10 mouse cellular contexts compared by ENCODE assay signal in the genomic region with DNA sequence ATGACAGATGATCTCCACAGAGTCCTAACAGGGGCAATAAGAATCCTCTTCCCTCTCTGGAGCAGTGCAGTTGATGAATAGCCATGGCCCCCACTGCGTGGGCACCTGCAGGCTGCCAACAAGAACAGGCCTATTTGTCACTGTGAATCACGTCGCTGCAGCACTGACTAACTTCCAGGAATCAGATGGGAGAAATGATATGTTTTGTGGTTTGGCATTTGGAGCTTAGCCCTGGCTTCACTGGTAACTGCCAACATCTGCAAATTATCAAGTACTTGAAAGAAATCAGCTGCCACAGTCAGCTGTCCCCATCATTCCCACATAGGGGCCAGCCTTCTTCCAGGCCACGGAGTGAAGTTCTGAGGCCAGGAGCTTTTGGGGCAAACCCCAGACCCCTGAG.
DNase-seq lines count a peak whose midpoint lies in the region; ATAC-seq and TF ChIP-seq lines count a peak whose summit lies in the region.
"Had no signal": no experiment of that assay in that cellular context is flagged by ENCODE, and none has a peak within 500 bp of the region (broad histone marks: within the 10 kb centered on the region; RNA-seq: fewer than 3 reads in every experiment).

No protein-coding gene starts in this region.

- peaks cover 8% of the 10 kb centered on the region for H3K4me1 ChIP-seq in heart, adult 2 months (ENCODE audit: control insufficient read depth, insufficient read depth, low read length)
- H3K4me1 ChIP-seq in hindbrain, embryonic 16.5 days (ENCODE audit: control insufficient read depth, insufficient read depth, low read depth, low read length) = peaks cover 14% of the 10 kb centered on the region
- H3K4me1 ChIP-seq in intestine, postnatal 0 days (replicated peaks; ENCODE audit: control insufficient read depth, insufficient read depth, low read length) = peaks cover 11% of the 10 kb centered on the region

- TF ChIP-seq POLR2A in heart, adult 2 months (IDR thresholded peaks at IDR 0.05; ENCODE audit: insufficient read depth, low read depth, low read length) = no peak

- TF ChIP-seq EP300 in heart, adult 2 months (IDR thresholded peaks at IDR 0.05; ENCODE audit: insufficient read depth, low read depth, low read length) = no peak

- WGBS in heart, adult 2 months = 66% methylated on average over 4 of the region's 4 CpGs
- WGBS in hindbrain, embryonic 16.5 days = 63% methylated on average over 4 of the region's 4 CpGs
- 58% methylated on average over 4 of the region's 4 CpGs for WGBS in intestine, postnatal 0 days

- no peak overlapping the region for H3K9ac ChIP-seq in heart, adult 2 months (ENCODE audit: low read depth, low read length)
- H3K9ac ChIP-seq in hindbrain, embryonic 16.5 days (ENCODE audit: low read depth, low read length) = no peak overlapping the region
- H3K9ac ChIP-seq in intestine, postnatal 0 days (ENCODE audit: low read depth, low read length) = no peak overlapping the region

- no peaks in the 10 kb centered on the region for H3K27me3 ChIP-seq in heart, adult 2 months (ENCODE audit: control insufficient read depth, insufficient read depth, low read length)
- no peaks in the 10 kb centered on the region for H3K27me3 ChIP-seq in hindbrain, embryonic 16.5 days (replicated peaks; ENCODE audit: control insufficient read depth, insufficient read depth, low read length)
- H3K27me3 ChIP-seq in intestine, postnatal 0 days (replicated peaks; ENCODE audit: control insufficient read depth, insufficient read depth, low read length) = no peaks in the 10 kb centered on the region

- no peak overlapping the region for H3K4me2 ChIP-seq in hindbrain, embryonic 16.5 days (ENCODE audit: low read length)
- no peak overlapping the region for H3K4me2 ChIP-seq in intestine, postnatal 0 days (replicated peaks; ENCODE audit: low read depth)

- no peaks in the 10 kb centered on the region for H3K79me2 ChIP-seq in heart, adult 2 months (replicated peaks; ENCODE audit: control insufficient read depth, insufficient read depth, low read length)

- DNase-seq in heart, adult 11 months = peak; percentile 92
- no peak for DNase-seq in heart, adult 2 months
- DNase-seq in 3T3-L1 (ENCODE audit: low read depth, low spot score) = peak; percentile 98
- DNase-seq in adrenal gland, postnatal 14 days = peak; percentile 63
- no peak for DNase-seq in spleen, postnatal 36 days (ENCODE audit: low spot score in 2 of 2)
- DNase-seq in left cerebral cortex, adult 11 months (ENCODE audit: low spot score) = no peak

- no peak overlapping the region for H3K27ac ChIP-seq in heart, adult 2 months
- H3K27ac ChIP-seq in hindbrain, embryonic 16.5 days (ENCODE audit: low read depth, low read length) = no peak overlapping the region
- H3K27ac ChIP-seq in intestine, postnatal 0 days (ENCODE audit: low read depth, low read length) = no peak overlapping the region

- no peaks in the 10 kb centered on the region for H3K9me3 ChIP-seq in hindbrain, embryonic 16.5 days (ENCODE audit: control insufficient read depth, low read length)
- no peaks in the 10 kb centered on the region for H3K9me3 ChIP-seq in intestine, postnatal 0 days (ENCODE audit: control insufficient read depth)
- H3K9me3 ChIP-seq: G1E had no signal

- no peaks in the 10 kb centered on the region for H3K36me3 ChIP-seq in heart, adult 2 months (ENCODE audit: control insufficient read depth, insufficient read depth, low read length)
- no peaks in the 10 kb centered on the region for H3K36me3 ChIP-seq in hindbrain, embryonic 16.5 days (ENCODE audit: control insufficient read depth, insufficient read depth, low read length)
- H3K36me3 ChIP-seq in intestine, postnatal 0 days (ENCODE audit: control insufficient read depth, insufficient read depth) = no peaks in the 10 kb centered on the region
- H3K36me3 ChIP-seq: G1E had no signal

- peak; percentile 59; the same call in 1 of the 2 replicates for ATAC-seq in hindbrain, embryonic 16.5 days
- ATAC-seq in intestine, postnatal 0 days = no peak

- intact Hi-C loops in heart, adult 2 months (cut with DNase I) = no loop called here

- H3K4me3 ChIP-seq in heart, adult 2 months = no peak overlapping the region
- H3K4me3 ChIP-seq in hindbrain, embryonic 16.5 days (ENCODE audit: low read length) = no peak overlapping the region
- H3K4me3 ChIP-seq in intestine, postnatal 0 days (ENCODE audit: low read depth, low read length) = no peak overlapping the region
- H3K4me3 ChIP-seq: megakaryocyte, embryonic 14.5 days had no signal

- no peak for TF ChIP-seq CTCF in heart, adult 2 months (IDR thresholded peaks at IDR 0.05)
- TF ChIP-seq CTCF in intestine, postnatal 0 days (IDR thresholded peaks at IDR 0.05; ENCODE audit: low read depth) = no peak

Comparison
In these comparisons a context has a peak if more than half of its experiments do, and no peak if none do; other contexts are left out.
1. DNase-seq: peak in heart, adult 11 months (single experiment), 3T3-L1 (single experiment) and adrenal gland, postnatal 14 days (single experiment); none in heart, adult 2 months (0 of 2), spleen, postnatal 36 days (0 of 2) and left cerebral cortex, adult 11 months (single experiment).